Mouse (Mus musculus): ENCODE data around the gene Tas2r134.

DNA sequence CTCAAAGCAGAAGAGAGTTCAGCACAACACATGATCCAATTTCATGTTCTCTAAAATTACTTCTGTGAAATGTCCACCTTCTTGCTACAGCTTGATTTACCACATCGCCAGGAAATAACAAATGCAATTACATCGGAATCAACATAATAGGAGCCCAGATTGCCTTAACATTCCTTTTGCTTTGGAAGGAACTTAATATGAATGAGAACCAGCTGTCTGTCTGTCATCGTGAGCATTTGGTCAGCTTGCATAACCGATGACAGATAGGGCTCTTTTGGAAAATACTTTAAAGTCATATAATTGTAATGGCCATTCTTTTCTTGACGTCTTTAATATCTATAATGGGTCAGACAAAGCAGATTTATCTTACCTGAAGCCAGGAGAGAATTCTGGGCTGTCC is 31.0 kb downstream of the Tas2r134 start:
- no peak for TF ChIP-seq CTCF (IDR thresholded peaks at IDR 0.05; ENCODE audit: low read depth, low read length)
- TF ChIP-seq EP300 (IDR thresholded peaks at IDR 0.05; ENCODE audit: insufficient read depth, low read depth, low read length): no peak

Data from ES-Bruce4 (cell line).